Mouse (Mus musculus) erythroid progenitor cell, adult 5-6 weeks (primary cell): ENCODE data around the gene Olfr293. TPM values are rescaled to one million over a fixed set of nuclear protein-coding genes. Genes with fewer than 3 reads are reported as not detected.

Experiments
- ATAC-seq: replicated peaks from 2 replicates; pipeline ENCODE4 v1.8.0; 2016; ENCODE audit warnings: moderate number of reproducible peaks, mild to moderate bottlenecking, moderate TSS enrichment, inconsistent platforms; ENCODE audit not compliant: poor library complexity, low FRiP score, severe bottlenecking
- total RNA-seq, 2 experiments: library from RNA; stranded (forward) in 1 of 2; stranded (reverse) in 1 of 2; fragments of 150-400 nt in 1 of 2; fragments of 186-747, 209-891 nt in 1 of 2; gene quantifications; 2 replicates each; pipeline versions ENCODE4 v1.2.3 to v1.2.4; 2015 to 2017; ENCODE audit warnings: low replicate concordance in 2 of 2

The Olfr293 gene
- not detected in 2 replicates for total RNA-seq (2015; ENCODE audit: low replicate concordance)
- not detected in 2 replicates for total RNA-seq (2017; ENCODE audit: low replicate concordance)

- ATAC-seq: no peak
Observed at GRCm38 (mm10) chr7:86648761-86649160, at the start of gene Olfr293. Gene Olfr293 (plus strand): TSS chr7:86649061.

- ATAC-seq: no peak
Observed at GRCm38 (mm10) chr7:86616543-86616942, 32.3 kb upstream of the Olfr293 start, which contains the start of gene Olfr294. Gene Olfr294 (minus strand): TSS chr7:86616643.

GRCm38 (mm10) chr7:86688030-86688429 lies 39.2 kb downstream of the Olfr293 start, which contains the start of gene Olfr292:
Gene Olfr292 (plus strand): TSS chr7:86688330.
- ATAC-seq: no peak

Other genes with a start within 250 kb of the Olfr293 start
- gene Olfr301, start 245.2 kb upstream of the Olfr293 start, total RNA-seq (2015; ENCODE audit: low replicate concordance): not detected in 2 replicates
- gene Olfr301, start 245.2 kb upstream of the Olfr293 start, total RNA-seq (2017; ENCODE audit: low replicate concordance): not detected in 2 replicates
- not detected in 2 replicates for gene Olfr299, start 189.1 kb upstream of the Olfr293 start, total RNA-seq (2015; ENCODE audit: low replicate concordance)
- not detected in 2 replicates for gene Olfr299, start 189.1 kb upstream of the Olfr293 start, total RNA-seq (2017; ENCODE audit: low replicate concordance)
- not detected in 2 replicates for gene Olfr298, start 156.6 kb upstream of the Olfr293 start, total RNA-seq (2015; ENCODE audit: low replicate concordance)
- not detected in 2 replicates for gene Olfr298, start 156.6 kb upstream of the Olfr293 start, total RNA-seq (2017; ENCODE audit: low replicate concordance)
- not detected in 2 replicates for gene Olfr297, start 129.1 kb upstream of the Olfr293 start, total RNA-seq (2015; ENCODE audit: low replicate concordance)
- gene Olfr297, start 129.1 kb upstream of the Olfr293 start, total RNA-seq (2017; ENCODE audit: low replicate concordance): not detected in 2 replicates
- gene Olfr295, start 65.2 kb upstream of the Olfr293 start, total RNA-seq (2015; ENCODE audit: low replicate concordance): not detected in 2 replicates
- gene Olfr295, start 65.2 kb upstream of the Olfr293 start, total RNA-seq (2017; ENCODE audit: low replicate concordance): not detected in 2 replicates
- gene Olfr294, start 32.4 kb upstream of the Olfr293 start, total RNA-seq (2015; ENCODE audit: low replicate concordance): not detected in 2 replicates
- gene Olfr294, start 32.4 kb upstream of the Olfr293 start, total RNA-seq (2017; ENCODE audit: low replicate concordance): not detected in 2 replicates
- not detected in 2 replicates for gene Olfr292, start 39.3 kb downstream of the Olfr293 start, total RNA-seq (2015; ENCODE audit: low replicate concordance)
- gene Olfr292, start 39.3 kb downstream of the Olfr293 start, total RNA-seq (2017; ENCODE audit: low replicate concordance): not detected in 2 replicates
- gene Folh1, start 126.9 kb downstream of the Olfr293 start, total RNA-seq (2015; ENCODE audit: low replicate concordance): not detected in 2 replicates
- not detected in 2 replicates for gene Folh1, start 126.9 kb downstream of the Olfr293 start, total RNA-seq (2017; ENCODE audit: low replicate concordance)
- not detected in 2 replicates for gene Vmn2r77, start 146.0 kb downstream of the Olfr293 start, total RNA-seq (2015; ENCODE audit: low replicate concordance)
- gene Vmn2r77, start 146.0 kb downstream of the Olfr293 start, total RNA-seq (2017; ENCODE audit: low replicate concordance): not detected in 2 replicates